Mouse (Mus musculus): ENCODE data around the gene Hltf.

Hltf gene

GRCm38 (mm10) chr3:20145696-20146113 lies 88.1 kb downstream of the Hltf start:
- no peak for DNase-seq (ENCODE audit: low spot score in 2 of 2)

GRCm38 (mm10) chr3:20146884-20147395 lies 89.3 kb downstream of the Hltf start:
- DNase-seq (ENCODE audit: low spot score in 2 of 2) = no peak

- DNase-seq (ENCODE audit: low spot score in 2 of 2) = no peak
These were observed 90.0 kb downstream of the Hltf start for GRCm38 (mm10) chr3:20147647-20148046.

GRCm38 (mm10) chr3:20150511-20150910 lies 92.9 kb downstream of the Hltf start:
- DNase-seq (ENCODE audit: low spot score in 2 of 2) = no peak

GRCm38 (mm10) chr3:20151651-20152050 lies 94.0 kb downstream of the Hltf start:
- no peak for DNase-seq (ENCODE audit: low spot score in 2 of 2)

GRCm38 (mm10) chr3:20154531-20155367 lies 97.1 kb downstream of the Hltf start, which contains the start of gene Gyg:
TSS of gene Gyg (minus strand) at chr3:20155317.
- peak; percentile 55 to 64 for DNase-seq (ENCODE audit: low spot score in 2 of 2)

GRCm38 (mm10) chr3:20155476-20155875 lies 97.9 kb downstream of the Hltf start:
- peak in 1 of 2 experiments; percentile 5 for DNase-seq (ENCODE audit: low spot score in 2 of 2)

GRCm38 (mm10) chr3:20167487-20167886 lies 109.9 kb downstream of the Hltf start:
- DNase-seq (ENCODE audit: low spot score in 2 of 2) = no peak
